Mouse (Mus musculus): Measurements from ENCODE around the gene Mrpl40.

The Mrpl40 gene

GRCm38 (mm10) chr16:18822925-18823324 lies 53.7 kb downstream of the Mrpl40 start:
- DNase-seq = no peak

- DNase-seq = no peak
These were observed 54.3 kb downstream of the Mrpl40 start for GRCm38 (mm10) chr16:18822356-18822755.
